Mouse (Mus musculus) liver, adult (tissue): Measurements from ENCODE around the gene Babam2.

ENCODE experiments used
- GATA4 ChIP-seq: IDR thresholded peaks from 2 replicates; pipeline ENCODE4 v1.6.1; 2014; ENCODE audit warnings: mild to moderate bottlenecking, low read length; ENCODE audit not compliant: insufficient replicate concordance

The Babam2 gene

GRCm38 (mm10) chr5:31947185-31947584 lies 249.7 kb downstream of the Babam2 start:
- no peak for TF ChIP-seq GATA4

- no peak for TF ChIP-seq GATA4
Measured at GRCm38 (mm10) chr5:31949389-31949788, 251.9 kb downstream of the Babam2 start.

- no peak for TF ChIP-seq GATA4
Measured at GRCm38 (mm10) chr5:31950532-31950931, 253.0 kb downstream of the Babam2 start.

DNA sequence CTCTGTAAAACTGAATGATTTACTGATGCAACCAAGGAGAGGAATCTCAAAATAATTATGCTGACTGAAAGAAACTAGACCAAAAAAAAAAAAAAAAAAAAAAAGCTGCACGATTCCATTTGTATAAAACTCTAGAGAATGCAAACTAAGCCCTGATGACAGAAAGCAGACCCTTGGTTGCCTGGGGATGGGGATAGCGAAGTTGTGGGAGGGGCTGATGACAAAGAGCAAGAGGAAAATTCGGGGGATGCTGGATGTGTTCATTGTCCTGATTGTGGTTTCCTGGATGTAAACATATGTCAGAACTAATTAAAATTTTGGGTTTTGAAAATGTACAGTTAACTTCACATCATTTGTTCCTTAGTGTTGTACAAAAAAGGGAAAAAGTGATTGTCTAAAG lies 257.7 kb downstream of the Babam2 start:
- TF ChIP-seq GATA4, result no peak

GRCm38 (mm10) chr5:31956336-31956735 lies 258.9 kb downstream of the Babam2 start:
- no peak for TF ChIP-seq GATA4

- no peak for TF ChIP-seq GATA4
Measured at GRCm38 (mm10) chr5:31959886-31960285, 262.4 kb downstream of the Babam2 start.

- TF ChIP-seq GATA4, result no peak
Measured at GRCm38 (mm10) chr5:31961423-31961822, 263.9 kb downstream of the Babam2 start.

GRCm38 (mm10) chr5:31962346-31962745 lies 264.9 kb downstream of the Babam2 start:
- TF ChIP-seq GATA4, result no peak

DNA sequence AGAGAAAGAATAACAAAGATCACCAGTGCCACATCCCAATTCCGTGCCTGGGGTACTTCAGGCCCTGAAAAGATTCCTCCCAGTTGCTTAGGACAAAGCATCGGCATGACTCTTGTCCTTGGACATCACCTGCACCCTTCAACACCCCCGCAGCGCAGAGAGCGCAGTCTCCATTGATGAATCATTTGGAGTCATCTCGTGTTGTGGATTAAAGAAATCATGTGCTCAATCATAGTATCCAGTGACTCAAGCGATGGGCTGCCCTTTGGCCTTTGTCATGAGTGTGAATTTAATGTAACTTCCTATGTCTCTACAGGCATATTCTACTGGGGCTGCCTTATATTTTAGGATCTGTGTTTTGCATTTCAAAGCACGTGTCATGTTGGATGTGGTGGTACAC lies 265.9 kb downstream of the Babam2 start:
- no peak for TF ChIP-seq GATA4

- TF ChIP-seq GATA4, result no peak
Measured at GRCm38 (mm10) chr5:31963851-31964250, 266.4 kb downstream of the Babam2 start.

DNA sequence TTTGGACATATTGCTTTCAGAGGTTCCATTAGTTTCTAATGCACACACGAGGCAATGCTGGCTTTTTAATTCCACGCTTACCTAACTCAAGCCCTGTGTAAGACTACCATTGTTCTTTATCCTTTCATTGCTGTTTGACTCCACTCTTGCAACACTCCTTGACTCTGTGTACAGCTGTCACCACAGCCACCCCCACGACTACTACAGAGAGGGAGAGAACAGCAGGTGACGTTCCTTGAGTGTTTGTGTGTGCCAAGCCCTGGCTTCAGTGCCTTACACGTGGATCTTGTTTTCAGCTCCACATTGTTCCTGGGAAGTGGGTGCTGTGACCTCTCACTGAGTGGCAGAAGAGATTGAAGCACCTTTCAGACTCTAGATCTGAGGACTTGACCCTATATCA lies 269.3 kb downstream of the Babam2 start:
- no peak for TF ChIP-seq GATA4

GRCm38 (mm10) chr5:31967526-31967925 lies 270.0 kb downstream of the Babam2 start:
- no peak for TF ChIP-seq GATA4

GRCm38 (mm10) chr5:31968046-31968506 lies 270.6 kb downstream of the Babam2 start:
- no peak for TF ChIP-seq GATA4

DNA sequence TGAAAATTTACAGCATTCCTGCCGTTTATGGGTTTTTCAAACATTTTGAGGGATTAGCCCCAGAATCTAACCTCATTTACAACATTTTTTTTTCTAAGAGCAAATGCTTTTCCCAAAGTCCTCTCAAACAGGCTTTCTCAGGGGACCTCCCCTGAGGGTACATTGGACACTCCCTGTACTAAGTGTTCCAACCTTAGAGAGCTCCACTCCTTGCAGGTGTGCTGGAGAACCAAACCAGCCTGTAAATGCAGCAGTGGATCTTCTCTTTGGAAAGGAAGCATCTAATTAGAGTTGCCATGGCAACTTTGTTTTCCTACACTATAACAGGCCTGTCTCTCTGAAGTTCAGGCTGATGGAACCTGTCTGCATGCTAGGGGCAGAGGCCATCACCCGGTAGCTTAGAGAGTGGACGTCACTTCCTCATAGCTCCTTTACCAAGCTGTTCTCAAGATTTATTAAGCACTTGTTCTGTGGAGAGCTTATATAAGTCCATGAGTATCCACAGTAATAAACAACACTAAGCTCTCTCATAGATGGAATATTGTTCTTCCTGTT lies 277.2 kb downstream of the Babam2 start:
- TF ChIP-seq GATA4, result no peak

DNA sequence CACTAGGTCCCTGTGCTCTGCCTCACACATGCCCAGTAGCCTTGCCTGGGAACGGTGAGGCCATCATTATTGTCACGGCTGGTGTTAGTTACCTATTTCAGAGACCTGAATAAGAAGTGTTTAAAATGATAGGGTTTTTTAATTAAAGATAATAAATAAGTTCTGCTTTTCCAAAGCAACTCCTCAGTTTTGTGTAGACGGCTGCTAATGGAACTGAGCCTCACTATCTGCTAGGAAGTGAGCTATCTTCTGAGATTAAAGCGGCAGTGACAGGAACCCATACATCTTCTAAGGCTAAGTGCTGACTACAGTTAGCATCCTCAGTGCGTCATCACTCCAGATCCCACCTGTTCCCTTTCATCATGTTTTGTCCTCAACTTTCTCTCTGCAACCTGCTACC lies 284.6 kb downstream of the Babam2 start:
- TF ChIP-seq GATA4, result peak; percentile 37; the same call in 1 of the 2 replicates

- TF ChIP-seq GATA4, result no peak
Measured at GRCm38 (mm10) chr5:31983161-31983560, 285.7 kb downstream of the Babam2 start.

- TF ChIP-seq GATA4, result no peak
Measured at GRCm38 (mm10) chr5:31983817-31984368, 286.4 kb downstream of the Babam2 start.
